Mouse (Mus musculus) forebrain, embryonic 16.5 days (tissue): Measurements from ENCODE around the gene Hbb-bs. TPM values are rescaled to one million over a fixed set of nuclear protein-coding genes. Genes with fewer than 3 reads are reported as not detected.
"Not testable (repeated sequence)": the region's sequence is repeated elsewhere in the genome, so short reads cannot be mapped to it uniquely, and the experiment has no call there.

Source experiments
- ATAC-seq: fragments of 200-750 bp; cut with Nextera tagmentation; 2 replicates; pipeline ENCODE4 v1.8.0; 2017; ENCODE audit warnings: mild to moderate bottlenecking, moderate library complexity
- H3K27ac ChIP-seq: fragments of 300-500 bp; sonication (generic); 2 replicates; pipeline ENCODE4 v1.5.1; 2014; ENCODE audit warnings: low read length, control low read depth
- H3K27me3 ChIP-seq: fragments of 300-500 bp; sonication (generic); replicated peaks from 2 replicates; pipeline ENCODE4 v1.6.1; 2014; ENCODE audit warnings: low read length; ENCODE audit not compliant: control insufficient read depth, insufficient read depth
- H3K36me3 ChIP-seq: fragments of 300-500 bp; sonication (generic); 2 replicates; pipeline ENCODE4 v1.6.1; 2014; ENCODE audit not compliant: control insufficient read depth, insufficient read depth
- H3K4me1 ChIP-seq: fragments of 300-500 bp; sonication (generic); replicated peaks from 2 replicates; pipeline ENCODE4 v1.6.1; 2014; ENCODE audit warnings: low read length; ENCODE audit not compliant: control insufficient read depth, insufficient read depth
- H3K4me2 ChIP-seq: fragments of 300-500 bp; sonication (generic); 2 replicates; pipeline ENCODE4 v1.6.1; 2014; ENCODE audit warnings: mild to moderate bottlenecking, low read length, control low read depth
- H3K4me3 ChIP-seq: fragments of 300-500 bp; sonication (generic); replicated peaks from 2 replicates; pipeline ENCODE4 v1.5.1; 2014; ENCODE audit warnings: mild to moderate bottlenecking, low read length, control low read depth
- H3K9ac ChIP-seq: fragments of 300-500 bp; sonication (generic); replicated peaks from 2 replicates; pipeline ENCODE4 v1.6.1; 2014; ENCODE audit warnings: low read depth, low read length, control low read depth
- H3K9me3 ChIP-seq: fragments of 300-500 bp; sonication (generic); 2 replicates; pipeline ENCODE4 v1.6.1; 2016; ENCODE audit warnings: low read length; ENCODE audit not compliant: control insufficient read depth
- WGBS: fragments of 180-500 bp; shearing (Covaris S2); extraction: QIAGEN DNeasy Blood & Tissue Kit; methylation state at CpG from one replicate; pipeline ENCODE4 v1.1.7; 2014; 5-methylcytosine and 5-hydroxymethylcytosine counted together
- polyA plus RNA-seq: library from polyadenylated mRNA; unstranded; fragments of >200 nt; fragmentation: Nextera tagmentation; extraction: Ambion mirVana; gene quantifications from 2 replicates; pipeline ENCODE4 v1.2.1, GENCODE M21; 2015

Hbb-bs gene
- polyA plus RNA-seq, 1 experiment from 2014 or later = 3,869 TPM

- no peak within 1 kb of the TSS for H3K9ac ChIP-seq
Observed at GRCm38 (mm10) chr7:103813766-103814165, 14.1 kb downstream of the Hbb-bs start, which contains the start of gene Hbb-bt. TSS of gene Hbb-bt (minus strand) at chr7:103813996.

DNA sequence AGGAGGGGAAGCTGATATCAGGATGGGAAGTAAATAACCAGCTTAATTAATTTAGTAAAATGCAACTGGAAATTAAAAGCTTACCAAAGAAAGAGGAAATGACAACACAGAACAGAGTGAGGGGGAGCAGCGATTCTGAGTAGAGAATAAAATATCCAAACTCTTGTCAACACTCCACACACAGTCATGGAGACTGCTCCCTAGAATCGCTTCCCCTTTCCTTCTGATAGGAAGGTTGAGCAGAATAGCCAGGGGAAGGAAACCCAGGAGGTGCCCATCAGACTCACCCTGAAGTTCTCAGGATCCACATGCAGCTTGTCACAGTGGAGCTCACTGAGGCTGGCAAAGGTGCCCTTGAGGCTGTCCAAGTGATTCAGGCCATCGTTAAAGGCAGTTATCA lies 14.7 kb downstream of the Hbb-bs start:
- not testable (repeated sequence) for H3K4me1 ChIP-seq, H3K36me3 ChIP-seq, H3K4me2 ChIP-seq, H3K4me3 ChIP-seq, H3K9ac ChIP-seq, H3K9me3 ChIP-seq, H3K27ac ChIP-seq, H3K27me3 ChIP-seq, ATAC-seq
- WGBS = no CpG with 5 or more reads among the region's 3 CpGs

More at GRCm38 (mm10) chr7:103813766-103814165, 14.1 kb downstream of the Hbb-bs start, which contains the start of gene Hbb-bt:
- Histone ChIP-seq H3K4me2 (no peak within 1 kb of the TSS), H3K4me3 (no peak within 1 kb of the TSS), H3K9me3 (no peaks in the 10 kb centered on the region), H3K27ac (no peak within 1 kb of the TSS), H3K4me1 (no peaks in the 10 kb centered on the region), H3K27me3 (no peaks in the 10 kb centered on the region), H3K36me3 (no peaks in the 10 kb centered on the region)
- 82% methylated on average over 3 of the region's 3 CpGs for WGBS
- no peak for ATAC-seq

DNA sequence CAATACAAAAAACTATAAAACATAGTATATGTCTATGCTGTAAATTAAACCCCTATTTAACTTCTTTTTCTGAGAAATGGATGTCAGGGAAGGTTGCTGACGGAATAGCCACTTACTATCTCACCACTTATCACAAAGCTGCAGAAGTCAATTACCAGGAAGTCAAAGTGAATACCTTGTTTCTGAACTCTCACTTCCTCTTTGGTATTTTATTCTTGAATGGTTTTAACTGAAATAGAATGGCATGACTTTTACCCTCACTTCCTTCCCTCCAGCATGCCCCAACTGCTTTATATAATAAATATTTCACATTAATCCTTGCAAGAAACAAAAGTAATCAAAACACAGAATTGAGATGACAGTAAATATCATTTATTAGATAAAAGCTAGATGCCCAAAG lies 15.7 kb downstream of the Hbb-bs start:
- 79% methylated on average over 1 of the region's 1 CpGs for WGBS
- Histone ChIP-seq H3K4me3 (no peak overlapping the region), H3K4me1 (no peaks in the 10 kb centered on the region), H3K27me3 (no peaks in the 10 kb centered on the region), H3K9ac (no peak overlapping the region), H3K27ac (no peak overlapping the region), H3K4me2 (no peak overlapping the region), H3K9me3 (no peaks in the 10 kb centered on the region), H3K36me3 (no peaks in the 10 kb centered on the region)
- ATAC-seq = no peak

- no peaks in the 10 kb centered on the region for H3K36me3 ChIP-seq
- H3K4me1 ChIP-seq = no peaks in the 10 kb centered on the region
- no peak overlapping the region for H3K27ac ChIP-seq
- H3K9me3 ChIP-seq = no peaks in the 10 kb centered on the region
- 86% methylated on average over 1 of the region's 1 CpGs for WGBS
- no peak overlapping the region for H3K9ac ChIP-seq
- no peak overlapping the region for H3K4me3 ChIP-seq
- H3K27me3 ChIP-seq = no peaks in the 10 kb centered on the region
- H3K4me2 ChIP-seq = no peak overlapping the region
- ATAC-seq = no peak
Observed at GRCm38 (mm10) chr7:103811223-103811845, 16.6 kb downstream of the Hbb-bs start.

DNA sequence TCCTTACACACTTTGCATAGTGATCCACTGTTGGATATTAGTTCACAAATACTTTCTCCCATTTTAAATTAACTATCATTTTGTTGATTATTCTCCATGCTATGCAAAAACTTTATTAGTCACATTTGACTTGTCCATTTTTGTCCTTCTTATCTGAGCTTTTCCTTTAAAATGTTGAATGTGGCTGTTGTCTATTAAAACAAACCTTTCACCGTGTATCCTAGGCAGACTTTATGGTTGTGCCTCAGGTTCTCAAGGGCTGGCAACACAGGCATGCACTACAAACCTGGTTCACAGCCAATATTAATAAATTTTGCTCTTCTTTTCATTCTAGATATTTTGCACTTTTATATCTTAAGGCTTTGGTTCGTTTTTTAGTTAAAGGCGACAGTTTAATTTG lies 17.1 kb downstream of the Hbb-bs start:
- Histone ChIP-seq H3K9me3 (no peaks in the 10 kb centered on the region), H3K4me3 (no peak overlapping the region), H3K4me2 (no peak overlapping the region), H3K9ac (no peak overlapping the region), H3K4me1 (no peaks in the 10 kb centered on the region), H3K36me3 (no peaks in the 10 kb centered on the region), H3K27ac (no peak overlapping the region), H3K27me3 (no peaks in the 10 kb centered on the region)
- 84% methylated on average over 3 of the region's 3 CpGs for WGBS
- no peak for ATAC-seq

GRCm38 (mm10) chr7:103810296-103810695 lies 17.6 kb downstream of the Hbb-bs start:
- Histone ChIP-seq H3K27me3 (no peaks in the 10 kb centered on the region), H3K9me3 (no peaks in the 10 kb centered on the region), H3K4me3 (no peak overlapping the region), H3K27ac (no peak overlapping the region), H3K4me2 (no peak overlapping the region), H3K9ac (no peak overlapping the region), H3K36me3 (no peaks in the 10 kb centered on the region), H3K4me1 (no peaks in the 10 kb centered on the region)
- WGBS = 81% methylated on average over 1 of the region's 1 CpGs
- no peak for ATAC-seq

DNA sequence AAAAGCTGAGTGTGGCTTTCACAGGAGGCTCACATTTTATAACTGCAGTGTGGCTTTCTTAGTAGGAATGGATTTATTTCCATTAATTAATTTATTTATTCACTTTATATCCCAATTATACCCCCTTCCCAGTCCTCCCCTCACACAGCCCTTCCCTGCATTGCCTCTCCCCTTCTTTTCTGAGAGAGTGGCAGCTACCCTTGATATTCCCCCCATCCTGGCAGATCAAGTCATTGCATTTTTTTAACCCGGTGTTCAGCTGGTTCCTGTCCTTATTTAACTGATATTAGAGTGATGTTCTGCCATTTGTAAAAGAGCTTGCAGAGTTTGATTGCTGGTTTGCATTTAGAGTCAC lies 18.1 kb downstream of the Hbb-bs start:
- WGBS = 68% methylated on average over 1 of the region's 1 CpGs
- H3K27ac ChIP-seq = no peak overlapping the region
- H3K4me2 ChIP-seq = no peak overlapping the region
- H3K9ac ChIP-seq = no peak overlapping the region
- H3K36me3 ChIP-seq = no peaks in the 10 kb centered on the region
- no peaks in the 10 kb centered on the region for H3K4me1 ChIP-seq
- H3K4me3 ChIP-seq = no peak overlapping the region
- no peaks in the 10 kb centered on the region for H3K9me3 ChIP-seq
- no peak for ATAC-seq
- no peaks in the 10 kb centered on the region for H3K27me3 ChIP-seq

- Histone ChIP-seq H3K36me3 (no peaks in the 10 kb centered on the region), H3K4me3 (no peak overlapping the region), H3K4me1 (no peaks in the 10 kb centered on the region), H3K27me3 (no peaks in the 10 kb centered on the region), H3K27ac (no peak overlapping the region), H3K9ac (no peak overlapping the region), H3K4me2 (no peak overlapping the region), H3K9me3 (no peaks in the 10 kb centered on the region)
- ATAC-seq = no peak
- 73% methylated on average over 5 of the region's 5 CpGs for WGBS
Observed at GRCm38 (mm10) chr7:103808971-103809800, 18.7 kb downstream of the Hbb-bs start.

- H3K4me1 ChIP-seq, H3K4me2 ChIP-seq, H3K9me3 ChIP-seq, H3K9ac ChIP-seq, H3K27ac ChIP-seq, H3K4me3 ChIP-seq, ATAC-seq, H3K36me3 ChIP-seq, H3K27me3 ChIP-seq: not testable (repeated sequence)
- WGBS = 60% methylated on average over 2 of the region's 2 CpGs
Observed at GRCm38 (mm10) chr7:103808120-103808519, 19.8 kb downstream of the Hbb-bs start.
